10 mouse cellular contexts compared by ENCODE assay signal in genomic region chr2:45100628-45101027, GRCm38 (mm10). TPM values are rescaled to one million over a fixed set of nuclear protein-coding genes. Genes with fewer than 3 reads are reported as not detected.
DNase-seq lines count a peak whose midpoint lies in the region; ATAC-seq and TF ChIP-seq lines count a peak whose summit lies in the region.
"Had no signal": no experiment of that assay in that cellular context is flagged by ENCODE, and none has a peak within 500 bp of the region (broad histone marks: within the 10 kb centered on the region; RNA-seq: fewer than 3 reads in every experiment).

No protein-coding gene starts in this region.

- intact Hi-C loops in gastrocnemius, adult 2 months (cut with DNase I) = no loop called here

- TF ChIP-seq CTCF in gastrocnemius, adult 2 months (IDR thresholded peaks at IDR 0.05) = no peak

- ATAC-seq in lung, embryonic 15.5 days (ENCODE audit: borderline replicate concordance, extremely low read depth, low FRiP score, low TSS enrichment) = no peak
- no peak for ATAC-seq in hindbrain, embryonic 15.5 days (ENCODE audit: low FRiP score, low read depth)
- ATAC-seq in neutrophil, adult 5-6 weeks (ENCODE audit: extremely low read depth, insufficient number of reproducible peaks, low FRiP score, poor library complexity, severe bottlenecking) = peak; percentile 87

- H3K4me2 ChIP-seq in lung, embryonic 15.5 days = peak overlapping the region; percentile 16; the same call in 1 of the 2 replicates
- peak overlapping the region; percentile 11; the same call in 1 of the 2 replicates for H3K4me2 ChIP-seq in hindbrain, embryonic 15.5 days

- DNase-seq in gastrocnemius, adult 2 months = no peak
- DNase-seq in gastrocnemius, postnatal 25 days = no peak
- DNase-seq in lung, postnatal 10 days = no peak
- DNase-seq in embryo, embryonic 11 days = no peak
- no peak for DNase-seq in left cerebral cortex, adult 18-20 months (ENCODE audit: low spot score in 2 of 2)
- DNase-seq: gastrocnemius, postnatal 36 days; left cerebral cortex, postnatal 4 days had no signal

- H3K9me3 ChIP-seq in lung, embryonic 15.5 days = no peaks in the 10 kb centered on the region
- no peaks in the 10 kb centered on the region for H3K9me3 ChIP-seq in hindbrain, embryonic 15.5 days

- peak overlapping the region; percentile 25; the same call in 1 of the 2 replicates for H3K4me3 ChIP-seq in gastrocnemius, adult 2 months
- H3K4me3 ChIP-seq in lung, embryonic 15.5 days = no peak overlapping the region
- H3K4me3 ChIP-seq in hindbrain, embryonic 15.5 days = no peak overlapping the region

- no peak overlapping the region for H3K9ac ChIP-seq in lung, embryonic 15.5 days
- no peak overlapping the region for H3K9ac ChIP-seq in hindbrain, embryonic 15.5 days

- H3K27me3 ChIP-seq in lung, embryonic 15.5 days = 0 out of 2 replicates have a peak, but pooled peaks cover 3% of the 10 kb centered on the region
- H3K27me3 ChIP-seq in hindbrain, embryonic 15.5 days = no peaks in the 10 kb centered on the region

- 55% methylated on average over 7 of the region's 7 CpGs for WGBS in lung, embryonic 15.5 days
- 53% methylated on average over 7 of the region's 7 CpGs for WGBS in hindbrain, embryonic 15.5 days

- H3K4me1 ChIP-seq in lung, embryonic 15.5 days = peaks cover 57% of the 10 kb centered on the region
- peaks cover 64% of the 10 kb centered on the region for H3K4me1 ChIP-seq in hindbrain, embryonic 15.5 days (replicated peaks)

- peak overlapping the region; percentile 67 for H3K27ac ChIP-seq in gastrocnemius, adult 2 months
- peak overlapping the region; percentile 10; the same call in 1 of the 2 replicates for H3K27ac ChIP-seq in lung, embryonic 15.5 days
- H3K27ac ChIP-seq in hindbrain, embryonic 15.5 days (replicated peaks) = 0 out of 2 replicates have a peak overlapping the region, but pooled peaks have one; percentile 7

- no peaks in the 10 kb centered on the region; the same call in 1 of the 2 replicates for H3K36me3 ChIP-seq in lung, embryonic 15.5 days
- no peaks in the 10 kb centered on the region for H3K36me3 ChIP-seq in hindbrain, embryonic 15.5 days

RNA-seq across cellular contexts. Expression of gene Zeb2, which starts 16.6 kb away (rescaled TPM):
- total RNA-seq in gastrocnemius, adult 2 months (2021) = 10 to 100 TPM; 31.3 to 41.6 TPM
- total RNA-seq in gastrocnemius, postnatal 25 days (2021) = 10 to 100 TPM; 39.6 to 47.4 TPM
- 79.9 and 94.7 TPM in 2 replicates for polyA plus RNA-seq in lung, embryonic 15.5 days (2015; fragmentation: Nextera tagmentation; extraction: Ambion mirVana)
- polyA plus RNA-seq in hindbrain, embryonic 15.5 days (2015; fragmentation: Nextera tagmentation; extraction: Ambion mirVana) = 37.0 and 38.0 TPM in 2 replicates
- total RNA-seq in neutrophil, adult 5-6 weeks (2017) = 109 and 113 TPM in 2 replicates
- total RNA-seq in left cerebral cortex, adult 18-20 months (2021) = 100 to 1,000 TPM; 141 to 180 TPM

Comparison
In these comparisons a context has a peak if more than half of its experiments do, and no peak if none do; other contexts are left out.
1. H3K27ac ChIP-seq: peak in every context shown above with its lines; median percentile 67 in gastrocnemius, adult 2 months; 10 in lung, embryonic 15.5 days; 7 in hindbrain, embryonic 15.5 days.